Mouse (Mus musculus) stomach, embryonic 16.5 days (tissue): ENCODE measurements around the gene Cd46. TPM values are rescaled to one million over a fixed set of nuclear protein-coding genes. Genes with fewer than 3 reads are reported as not detected.

Source experiments
- ATAC-seq: fragments of 200-750 bp; cut with Nextera tagmentation; 2 replicates; pipeline ENCODE4 v1.8.0; 2017; ENCODE audit warnings: moderate number of reproducible peaks, moderate TSS enrichment; ENCODE audit not compliant: insufficient read depth, low FRiP score
- H3K27ac ChIP-seq: fragments of 300-500 bp; sonication (generic); 2 replicates; pipeline ENCODE4 v1.5.1; 2014; ENCODE audit warnings: low read length
- H3K27me3 ChIP-seq: fragments of 300-500 bp; sonication (generic); 2 replicates; pipeline ENCODE4 v1.6.1; 2014; ENCODE audit warnings: low read length, control low read depth, mixed read lengths; ENCODE audit not compliant: control insufficient read depth, insufficient read depth
- H3K36me3 ChIP-seq: fragments of 300-500 bp; sonication (generic); 2 replicates; pipeline ENCODE4 v1.6.1; 2014; ENCODE audit warnings: low read length; ENCODE audit not compliant: control insufficient read depth, insufficient read depth
- H3K4me1 ChIP-seq: fragments of 300-500 bp; sonication (generic); 2 replicates; pipeline ENCODE4 v1.6.1; 2014; ENCODE audit warnings: low read length, control low read depth, mixed read lengths; ENCODE audit not compliant: control insufficient read depth, insufficient read depth
- H3K4me2 ChIP-seq: fragments of 300-500 bp; sonication (generic); 2 replicates; pipeline ENCODE4 v1.6.1; 2014; ENCODE audit warnings: low read depth, low read length, mixed read lengths
- H3K4me3 ChIP-seq: fragments of 300-500 bp; sonication (generic); replicated peaks from 2 replicates; pipeline ENCODE4 v1.5.1; 2014; ENCODE audit warnings: mild to moderate bottlenecking, low read length
- H3K9ac ChIP-seq: fragments of 300-500 bp; sonication (generic); 2 replicates; pipeline ENCODE4 v1.6.1; 2014; ENCODE audit warnings: low read length
- H3K9me3 ChIP-seq: fragments of 300-500 bp; sonication (generic); replicated peaks from 2 replicates; pipeline ENCODE4 v1.6.1; 2016; ENCODE audit warnings: low read length, control low read depth; ENCODE audit not compliant: control insufficient read depth
- WGBS: fragments of 180-500 bp; shearing (Covaris S2); extraction: QIAGEN DNeasy Blood & Tissue Kit; methylation state at CpG from one replicate; pipeline ENCODE4 v1.1.7; 2014; 5-methylcytosine and 5-hydroxymethylcytosine counted together
- polyA plus RNA-seq: library from polyadenylated mRNA; unstranded; fragments of >200 nt; fragmentation: Nextera tagmentation; extraction: Ambion mirVana; gene quantifications from 2 replicates; pipeline ENCODE4 v1.2.1, GENCODE M21; 2015

The Cd46 gene
- polyA plus RNA-seq, 1 experiment from 2014 or later: 0.65 TPM

GRCm38 (mm10) chr1:195098004-195098403, 6.0 kb upstream of the Cd46 start:
- Histone ChIP-seq H3K27ac (no peak overlapping the region), H3K9ac (no peak overlapping the region)
- no peak for ATAC-seq

GRCm38 (mm10) chr1:195091699-195092219, 290 bp downstream of the Cd46 start:
- Histone ChIP-seq H3K9me3 (no peaks in the 10 kb centered on the region), H3K4me3 (peak overlapping the region; percentile 50), H3K4me1 (no peaks in the 10 kb centered on the region), H3K27ac (peak overlapping the region; percentile 71), H3K9ac (peak overlapping the region; percentile 69), H3K36me3 (no peaks in the 10 kb centered on the region), H3K27me3 (no peaks in the 10 kb centered on the region), H3K4me2 (peak overlapping the region; percentile 67)
- ATAC-seq: peak; percentile 89
- 17% methylated on average over 11 of the region's 11 CpGs for WGBS

More at GRCm38 (mm10) chr1:195098004-195098403, 6.0 kb upstream of the Cd46 start:
- 94% methylated on average over 1 of the region's 1 CpGs for WGBS
- Histone ChIP-seq H3K9me3 (no peaks in the 10 kb centered on the region), H3K4me2 (no peak overlapping the region), H3K4me3 (no peak overlapping the region), H3K4me1 (no peaks in the 10 kb centered on the region), H3K36me3 (0 out of 2 replicates have a peak, but pooled peaks cover 6% of the 10 kb centered on the region), H3K27me3 (no peaks in the 10 kb centered on the region)

- Histone ChIP-seq H3K9me3 (no peaks in the 10 kb centered on the region), H3K4me2 (no peak overlapping the region), H3K4me1 (no peaks in the 10 kb centered on the region), H3K9ac (no peak overlapping the region), H3K4me3 (no peak overlapping the region), H3K27me3 (no peaks in the 10 kb centered on the region), H3K27ac (no peak overlapping the region), H3K36me3 (no peaks in the 10 kb centered on the region)
- ATAC-seq: no peak
These were observed 9.9 kb downstream of the Cd46 start for GRCm38 (mm10) chr1:195082142-195082541.

GRCm38 (mm10) chr1:195040437-195040836, 51.6 kb downstream of the Cd46 start:
- no peak overlapping the region for H3K9ac ChIP-seq
- no peak for ATAC-seq
- H3K9me3 ChIP-seq: no peaks in the 10 kb centered on the region
- H3K4me3 ChIP-seq: no peak overlapping the region
- no peak overlapping the region for H3K27ac ChIP-seq
- no peak overlapping the region for H3K4me2 ChIP-seq
- no peaks in the 10 kb centered on the region for H3K27me3 ChIP-seq
- no peaks in the 10 kb centered on the region for H3K36me3 ChIP-seq
- no peaks in the 10 kb centered on the region for H3K4me1 ChIP-seq

- 59% methylated on average over 1 of the region's 1 CpGs for WGBS
- no peaks in the 10 kb centered on the region for H3K27me3 ChIP-seq
- H3K27ac ChIP-seq: no peak overlapping the region
- H3K36me3 ChIP-seq: no peaks in the 10 kb centered on the region
- no peaks in the 10 kb centered on the region for H3K4me1 ChIP-seq
- no peak overlapping the region for H3K4me2 ChIP-seq
- no peak overlapping the region for H3K4me3 ChIP-seq
- no peak overlapping the region for H3K9ac ChIP-seq
- no peaks in the 10 kb centered on the region for H3K9me3 ChIP-seq
- ATAC-seq: no peak
These were observed 53.7 kb downstream of the Cd46 start for GRCm38 (mm10) chr1:195038386-195038785.

DNA sequence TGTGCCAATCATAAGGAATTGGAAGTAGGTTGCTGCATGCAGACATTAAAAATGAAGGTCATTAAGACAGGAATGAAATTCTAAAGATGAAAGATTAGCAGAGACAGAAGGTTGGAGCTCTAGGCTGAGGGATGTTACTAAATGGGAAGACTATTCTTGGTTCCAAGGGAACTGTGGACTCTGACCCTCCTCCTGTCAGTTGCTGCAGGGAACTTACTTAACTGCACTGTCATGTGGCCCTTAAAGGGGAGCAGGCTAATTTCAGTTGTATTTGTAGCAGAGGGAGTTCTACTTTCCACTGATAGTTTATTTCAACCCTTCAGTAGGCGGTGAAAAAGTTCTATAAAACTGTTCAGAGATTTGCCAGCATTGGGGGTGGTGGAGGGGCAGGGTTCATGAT, 54.1 kb downstream of the Cd46 start:
- Histone ChIP-seq H3K9ac (no peak overlapping the region), H3K27me3 (no peaks in the 10 kb centered on the region), H3K27ac (no peak overlapping the region), H3K4me1 (no peaks in the 10 kb centered on the region), H3K4me2 (no peak overlapping the region), H3K9me3 (no peaks in the 10 kb centered on the region), H3K36me3 (no peaks in the 10 kb centered on the region), H3K4me3 (no peak overlapping the region)
- no peak for ATAC-seq
- WGBS: 74% methylated on average over 1 of the region's 1 CpGs

DNA sequence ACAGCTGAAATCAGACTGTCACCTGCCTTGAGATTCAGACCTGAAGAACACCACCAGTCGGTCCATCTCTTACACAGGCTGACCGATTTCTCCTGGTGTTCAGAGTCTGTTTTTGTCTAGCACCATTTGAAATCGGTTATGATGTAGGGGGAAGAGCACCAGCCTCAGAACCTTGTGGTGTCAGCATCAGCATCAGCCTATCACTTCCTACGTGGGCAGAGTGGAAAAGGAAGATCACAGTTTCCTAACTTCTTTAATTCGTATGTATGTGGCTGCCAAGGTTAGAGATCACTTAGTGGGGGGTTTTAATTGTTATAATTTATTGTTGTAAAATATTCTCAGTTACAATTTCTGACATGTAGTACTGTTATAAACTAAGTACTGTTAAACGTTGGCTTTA, 54.6 kb downstream of the Cd46 start:
- no peak for ATAC-seq
- 78% methylated on average over 6 of the region's 6 CpGs for WGBS
- H3K27me3 ChIP-seq: no peaks in the 10 kb centered on the region
- H3K4me2 ChIP-seq: no peak overlapping the region
- H3K4me3 ChIP-seq: no peak overlapping the region
- no peaks in the 10 kb centered on the region for H3K36me3 ChIP-seq
- no peak overlapping the region for H3K9ac ChIP-seq
- H3K4me1 ChIP-seq: no peaks in the 10 kb centered on the region
- H3K9me3 ChIP-seq: no peaks in the 10 kb centered on the region
- no peak overlapping the region for H3K27ac ChIP-seq

DNA sequence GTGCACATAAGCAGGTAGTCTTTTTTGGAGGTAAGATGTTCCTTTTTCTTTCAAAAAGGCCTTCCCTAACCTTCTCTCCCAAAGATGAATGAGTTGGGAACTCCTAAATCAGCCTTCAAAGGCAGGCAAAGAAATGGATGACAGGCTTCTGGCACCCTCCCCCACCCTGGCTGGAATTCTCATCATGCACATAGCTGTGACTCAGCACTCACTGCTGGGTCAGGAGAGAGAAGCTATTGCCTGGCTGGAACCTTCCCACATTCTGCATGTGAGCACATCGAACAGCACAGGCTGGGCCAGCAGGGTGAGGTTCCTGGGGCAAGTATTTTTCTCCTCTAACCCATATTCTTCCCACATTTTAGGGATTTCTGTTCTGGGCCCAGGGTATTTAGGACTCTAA, 58.1 kb downstream of the Cd46 start:
- Histone ChIP-seq H3K9me3 (no peaks in the 10 kb centered on the region), H3K4me3 (no peak overlapping the region), H3K27me3 (no peaks in the 10 kb centered on the region), H3K36me3 (no peaks in the 10 kb centered on the region), H3K4me2 (no peak overlapping the region), H3K9ac (no peak overlapping the region), H3K27ac (no peak overlapping the region), H3K4me1 (no peaks in the 10 kb centered on the region)
- 47% methylated on average over 1 of the region's 1 CpGs for WGBS
- ATAC-seq: peak; percentile 56; the same call in 1 of the 2 replicates

GRCm38 (mm10) chr1:195032738-195033137, 59.3 kb downstream of the Cd46 start:
- no peak overlapping the region for H3K27ac ChIP-seq
- H3K27me3 ChIP-seq: no peaks in the 10 kb centered on the region
- no peaks in the 10 kb centered on the region for H3K36me3 ChIP-seq
- H3K4me1 ChIP-seq: no peaks in the 10 kb centered on the region
- 69% methylated on average over 1 of the region's 1 CpGs for WGBS
- H3K4me2 ChIP-seq: no peak overlapping the region
- no peaks in the 10 kb centered on the region for H3K9me3 ChIP-seq
- no peak overlapping the region for H3K9ac ChIP-seq
- H3K4me3 ChIP-seq: no peak overlapping the region
- ATAC-seq: no peak

GRCm38 (mm10) chr1:195031786-195032185, 60.3 kb downstream of the Cd46 start:
- Histone ChIP-seq H3K27me3 (no peaks in the 10 kb centered on the region), H3K9ac (no peak overlapping the region), H3K9me3 (no peaks in the 10 kb centered on the region), H3K4me3 (no peak overlapping the region), H3K36me3 (no peaks in the 10 kb centered on the region), H3K4me2 (no peak overlapping the region), H3K4me1 (no peaks in the 10 kb centered on the region), H3K27ac (no peak overlapping the region)
- no peak for ATAC-seq
